Mouse (Mus musculus) gastrocnemius, postnatal 25 days (tissue): ENCODE data around the gene 2410015M20Rik. TPM values are rescaled to one million over a fixed set of nuclear protein-coding genes. Genes with fewer than 3 reads are reported as not detected.
"Not testable (repeated sequence)": the region's sequence is repeated elsewhere in the genome, so short reads cannot be mapped to it uniquely, and the experiment has no call there.

Experiments used
- DNase-seq: peaks from one replicate; pipeline ENCODE4 v3.0.0; 2022
- long read RNA-seq, 2 experiments: library from polyadenylated mRNA; stranded (forward); transcript quantifications; one replicate each; pipeline ENCODE4 v2.0.0; 2021
- total RNA-seq, 2 experiments: library from RNA; stranded (reverse); gene quantifications; 1 replicate in 1 of 2; 2 replicates in 1 of 2; pipeline ENCODE4 v1.2.3; 2021

Gene 2410015M20Rik
- 100 to 1,000 TPM; 147 to 152 TPM for total RNA-seq
- long read RNA-seq, experiment 1, transcript 2410015M20Rik-201 (4 exons, 755 nt) = major isoform, 358 of 393 reads
- long read RNA-seq, experiment 1, partial matches to known transcripts = 19 of 393 reads
- long read RNA-seq, experiment 1, other reads (novel, unspliced or antisense) = 16 of 393 reads
- long read RNA-seq, experiment 2, transcript 2410015M20Rik-201 (4 exons, 755 nt) = major isoform, 218 of 238 reads
- long read RNA-seq, experiment 2, partial matches to known transcripts = 2 of 238 reads
- long read RNA-seq, experiment 2, other reads (novel, unspliced or antisense) = 18 of 238 reads

GRCm38 (mm10) chr17:56609452-56610171 lies at the start of gene 2410015M20Rik:
Gene 2410015M20Rik (minus strand): TSS chr17:56609771.
- peak; percentile 93 for DNase-seq

DNA sequence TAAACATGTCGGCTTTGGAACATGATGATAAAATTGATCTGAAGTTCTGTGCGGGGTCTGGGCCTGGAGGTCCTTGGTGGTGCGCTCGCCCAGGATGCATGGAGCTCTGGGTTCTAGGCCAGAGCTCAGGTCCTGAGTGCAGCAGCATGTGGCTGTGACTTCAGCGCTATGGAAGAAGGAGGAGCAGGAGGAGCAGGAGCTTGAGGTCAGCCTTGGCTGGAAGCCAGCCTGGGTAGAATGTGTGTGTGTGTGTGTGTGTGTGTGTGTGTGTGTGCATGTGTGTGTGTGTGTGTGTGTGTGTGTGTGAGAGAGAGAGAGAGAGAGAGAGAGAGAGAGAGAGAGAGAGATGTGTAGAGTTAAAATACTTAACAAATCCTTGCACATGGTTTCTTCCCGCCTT lies 46.6 kb upstream of the 2410015M20Rik start:
- no peak for DNase-seq

- DNase-seq = no peak
Observed at GRCm38 (mm10) chr17:56655311-56655710, 45.7 kb upstream of the 2410015M20Rik start.

GRCm38 (mm10) chr17:56654771-56655170 lies 45.2 kb upstream of the 2410015M20Rik start:
- DNase-seq = no peak

DNA sequence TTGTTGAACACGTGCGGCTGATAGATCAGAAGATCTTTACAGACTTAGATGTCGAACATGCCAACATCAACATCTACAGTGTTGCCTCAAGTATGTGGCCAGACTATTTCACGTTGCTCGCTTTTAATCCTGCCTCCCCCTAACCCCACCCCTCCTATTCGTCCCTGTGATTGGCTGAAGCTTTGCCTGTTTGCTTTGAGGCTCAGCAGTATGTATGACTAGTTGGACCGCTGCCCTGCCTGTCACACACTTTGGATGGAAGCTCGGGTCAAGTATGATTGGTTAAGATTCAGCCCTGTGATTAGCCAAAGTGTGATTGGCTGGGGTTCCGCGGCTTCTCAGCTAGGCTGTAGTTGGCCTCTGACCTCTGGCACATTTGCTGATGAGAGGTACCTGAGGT lies 42.2 kb upstream of the 2410015M20Rik start:
- no peak for DNase-seq

- no peak for DNase-seq
Observed at GRCm38 (mm10) chr17:56647546-56647945, 38.0 kb upstream of the 2410015M20Rik start.

DNA sequence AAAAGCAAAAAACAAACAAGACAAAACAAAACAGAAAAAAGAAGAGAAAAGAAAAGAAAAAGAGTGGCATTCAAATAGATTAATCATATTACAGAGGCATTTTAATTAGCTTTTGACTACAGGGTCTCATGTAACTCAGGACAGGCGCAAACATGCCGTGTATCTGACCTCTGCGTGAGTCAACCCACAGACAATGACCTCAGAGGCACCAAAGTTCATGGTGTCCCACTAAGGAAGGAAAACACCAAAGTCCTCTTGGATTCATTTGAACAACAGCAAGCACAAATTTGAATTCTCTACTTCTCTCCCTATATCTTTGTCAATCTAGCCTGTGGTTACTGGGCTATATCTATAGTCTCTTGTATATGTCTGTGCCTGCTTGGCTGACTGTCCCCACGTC lies 33.7 kb upstream of the 2410015M20Rik start:
- no peak for DNase-seq

GRCm38 (mm10) chr17:56634023-56634422 lies 24.5 kb upstream of the 2410015M20Rik start:
- DNase-seq = no peak

DNA sequence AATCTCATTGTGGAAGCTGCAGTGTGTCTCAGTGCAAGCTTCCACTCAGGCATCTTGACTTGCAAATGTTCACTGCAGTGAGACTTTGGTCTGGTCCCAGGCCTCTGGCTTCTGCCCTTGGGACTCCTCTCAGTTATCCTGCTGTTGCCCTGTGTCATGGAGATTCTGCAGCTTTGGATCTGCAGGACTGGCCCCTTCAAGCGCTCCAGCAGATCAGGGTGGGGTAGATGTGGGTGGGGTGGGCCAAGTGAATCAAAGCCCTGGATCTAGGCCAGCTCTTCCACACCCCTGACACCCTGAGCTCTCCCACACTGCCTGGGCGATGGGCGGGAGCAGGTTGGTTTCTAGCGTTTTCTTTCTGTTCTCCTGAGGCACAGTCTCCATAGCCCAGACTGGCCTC lies 22.2 kb upstream of the 2410015M20Rik start:
- no peak for DNase-seq

DNA sequence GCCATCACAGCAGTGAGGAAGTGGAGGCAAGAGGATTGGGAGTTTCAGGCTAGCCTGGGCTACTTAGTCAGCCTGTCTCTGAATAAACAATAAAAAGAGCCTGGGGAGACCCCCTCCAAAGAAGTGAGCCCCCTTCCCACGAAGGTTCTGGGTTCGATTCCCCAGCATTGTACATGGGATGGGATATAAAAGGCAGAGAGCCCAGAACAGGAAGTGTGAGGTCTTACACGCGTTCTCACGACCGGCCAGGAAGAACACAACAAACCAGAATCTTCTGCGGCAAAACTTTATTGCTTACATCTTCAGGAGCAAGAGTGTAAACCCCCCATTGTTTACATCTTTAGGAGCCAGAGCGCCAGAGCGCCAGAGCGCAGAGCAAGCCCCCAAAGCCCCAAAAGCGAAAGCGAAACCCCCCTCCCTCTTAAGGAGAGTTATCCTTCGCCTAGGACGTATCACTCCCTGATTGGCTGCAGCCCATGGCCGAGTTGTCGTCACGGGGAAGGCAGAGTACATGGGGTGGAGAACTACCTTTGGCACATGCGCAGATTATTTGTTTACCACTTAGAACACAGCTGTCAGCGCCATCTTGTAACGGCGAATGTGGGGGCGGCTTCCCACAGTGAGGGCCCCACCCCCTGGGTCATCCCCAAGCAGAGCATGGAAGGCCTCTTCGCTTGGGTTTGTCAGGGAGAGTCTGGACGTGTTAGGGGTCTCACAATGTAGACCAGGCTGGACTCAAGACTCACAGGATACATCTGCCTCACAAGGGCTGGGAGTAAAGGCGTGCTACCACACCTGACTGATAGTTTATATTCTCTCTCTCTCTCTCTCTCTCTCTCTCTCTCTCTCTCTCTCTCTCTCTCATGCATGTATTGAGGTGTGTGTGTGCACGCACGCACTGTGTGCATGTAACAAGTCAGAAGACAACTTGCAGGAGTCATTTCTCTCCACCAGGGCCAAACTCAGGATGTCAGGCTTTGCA lies 20.5 kb upstream of the 2410015M20Rik start:
- DNase-seq = not testable (repeated sequence)

DNA sequence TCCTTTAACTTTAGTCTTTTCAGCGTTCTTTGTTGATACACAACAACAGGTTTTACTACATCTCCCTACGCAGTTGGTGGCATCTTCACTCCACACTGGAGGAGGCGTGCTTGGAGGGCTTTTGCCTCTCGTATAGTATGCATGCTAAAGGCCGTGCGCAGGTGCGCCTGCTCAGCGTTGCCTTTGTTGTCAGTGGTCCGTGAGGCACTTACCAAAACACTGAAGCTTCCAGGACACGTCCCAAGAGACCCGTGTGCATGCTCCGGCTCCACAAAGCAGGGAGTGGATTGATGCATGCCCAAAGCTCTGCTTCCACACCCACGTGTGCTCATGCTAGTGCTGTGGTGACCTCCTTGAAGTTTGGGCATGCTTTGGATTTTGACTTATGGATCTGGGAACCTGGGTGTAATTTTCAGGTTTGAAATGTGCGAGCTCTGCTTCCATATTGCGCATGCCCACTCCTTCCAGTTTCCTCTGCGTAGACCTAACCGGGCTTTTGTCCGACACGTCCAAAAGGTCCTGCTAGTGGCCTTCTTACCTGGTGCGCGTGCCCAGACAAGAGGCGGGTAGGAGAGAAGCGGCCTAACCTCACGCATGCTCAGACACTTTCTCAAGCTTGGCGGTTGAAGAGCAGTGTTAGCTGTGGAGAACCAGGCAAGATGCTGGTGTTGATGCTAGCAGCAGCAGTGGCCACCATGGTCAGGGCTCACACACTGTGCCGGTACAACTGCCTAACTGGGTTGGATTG lies 18.1 kb upstream of the 2410015M20Rik start, which contains the start of gene Catsperd:
TSS of gene Catsperd (plus strand) at position 614 of the 748 bp plus-strand sequence.
- DNase-seq = no peak

DNA sequence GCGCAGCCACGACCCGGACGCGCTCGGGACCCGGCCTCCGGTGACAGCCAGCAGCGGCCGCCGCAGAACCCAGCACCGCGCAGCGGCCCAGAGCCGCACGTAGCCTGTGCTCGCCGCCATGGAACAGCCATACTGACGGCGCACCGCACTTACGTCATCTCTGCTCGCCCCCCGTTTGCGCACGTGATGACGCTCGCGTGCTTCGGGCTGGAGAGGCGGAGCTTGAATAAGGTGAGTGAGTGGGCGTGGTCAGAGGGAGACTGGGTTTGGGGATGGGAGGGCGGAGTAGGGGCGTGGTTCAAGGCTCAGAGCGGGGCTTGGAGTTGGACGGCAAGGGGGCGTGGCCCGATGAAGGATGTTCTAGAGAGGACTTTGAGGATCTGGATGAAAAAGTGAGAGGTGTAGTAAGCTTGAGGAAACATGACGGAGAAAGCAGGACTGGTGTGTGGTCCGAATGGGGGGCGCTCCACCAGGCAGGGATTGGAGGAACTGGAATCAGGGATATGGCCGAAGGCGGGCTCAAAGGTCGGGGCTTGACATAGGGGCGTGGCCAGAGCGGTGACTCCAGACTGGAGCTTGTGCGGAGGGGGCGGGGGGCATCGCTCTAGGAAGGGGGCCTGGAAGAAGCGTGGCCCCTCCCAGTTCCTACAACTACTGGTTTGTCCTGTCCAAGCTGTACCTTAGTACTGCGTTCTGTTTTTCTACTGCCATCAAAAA lies 17.3 kb upstream of the 2410015M20Rik start, which contains the start of gene Lonp1:
TSS of gene Lonp1 (minus strand) at position 134 of the 717 bp plus-strand sequence.
- DNase-seq = peak; percentile 90

DNA sequence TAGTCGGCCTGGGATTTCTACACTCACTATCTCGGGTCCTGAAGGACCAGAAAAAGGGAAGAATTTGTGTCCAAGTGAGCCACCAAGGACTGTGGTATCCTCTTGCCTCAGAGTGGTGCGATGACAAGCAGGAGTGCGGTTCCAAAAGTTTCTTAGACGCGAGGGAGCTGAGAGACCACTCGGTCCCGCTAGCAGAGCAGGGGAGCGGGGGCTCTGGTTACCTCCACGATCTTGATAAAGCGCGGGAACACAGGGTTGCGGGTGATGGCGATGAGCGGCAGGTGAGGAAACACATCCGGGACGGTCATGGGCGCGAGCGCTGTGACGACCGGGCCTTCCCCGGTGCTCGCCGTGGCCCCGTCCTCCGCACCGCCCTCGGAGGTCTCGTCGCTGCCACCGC lies 16.7 kb upstream of the 2410015M20Rik start:
- DNase-seq = no peak

GRCm38 (mm10) chr17:56625495-56625894 lies 15.9 kb upstream of the 2410015M20Rik start:
- no peak for DNase-seq

- DNase-seq = no peak
Observed at GRCm38 (mm10) chr17:56617628-56618027, 8.1 kb upstream of the 2410015M20Rik start.

DNA sequence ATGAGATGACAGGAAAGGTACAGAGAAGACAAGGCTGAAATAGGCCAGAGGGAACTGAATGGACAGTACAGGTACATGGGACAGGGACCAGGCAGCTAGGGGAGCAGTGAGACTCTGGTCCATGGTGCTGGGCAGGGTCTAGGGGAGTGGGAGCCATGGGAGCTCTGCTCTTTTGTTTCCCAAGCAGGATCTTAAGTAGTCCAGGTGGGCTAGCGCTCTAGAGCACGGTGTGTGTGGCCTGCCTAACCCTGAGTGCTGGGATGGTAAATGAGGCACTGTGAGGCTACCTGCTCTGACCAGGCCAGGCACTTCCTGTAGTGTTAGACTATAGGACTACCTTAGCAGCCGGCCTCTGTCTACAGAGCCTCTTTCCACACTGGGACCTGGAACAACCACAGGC lies 7.2 kb upstream of the 2410015M20Rik start:
- DNase-seq = no peak

DNA sequence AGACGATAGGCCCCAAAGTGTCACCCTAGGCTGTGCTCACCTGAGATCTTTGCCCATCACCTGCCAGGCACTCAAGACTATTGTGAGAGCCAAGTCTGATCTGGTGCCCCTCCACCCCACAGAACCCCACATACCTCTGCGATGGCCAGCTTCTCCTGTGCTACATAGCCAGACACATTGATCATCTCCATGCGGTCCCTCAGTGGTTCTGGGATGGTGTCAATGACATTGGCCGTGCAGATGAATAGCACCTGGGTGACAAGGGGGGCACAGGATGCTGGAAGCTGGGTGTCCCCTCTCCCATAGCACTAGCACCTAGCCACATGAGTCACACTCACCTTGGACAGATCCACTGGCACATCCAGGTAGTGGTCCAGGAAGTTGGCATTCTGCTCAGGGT lies 6.2 kb upstream of the 2410015M20Rik start:
- no peak for DNase-seq

DNA sequence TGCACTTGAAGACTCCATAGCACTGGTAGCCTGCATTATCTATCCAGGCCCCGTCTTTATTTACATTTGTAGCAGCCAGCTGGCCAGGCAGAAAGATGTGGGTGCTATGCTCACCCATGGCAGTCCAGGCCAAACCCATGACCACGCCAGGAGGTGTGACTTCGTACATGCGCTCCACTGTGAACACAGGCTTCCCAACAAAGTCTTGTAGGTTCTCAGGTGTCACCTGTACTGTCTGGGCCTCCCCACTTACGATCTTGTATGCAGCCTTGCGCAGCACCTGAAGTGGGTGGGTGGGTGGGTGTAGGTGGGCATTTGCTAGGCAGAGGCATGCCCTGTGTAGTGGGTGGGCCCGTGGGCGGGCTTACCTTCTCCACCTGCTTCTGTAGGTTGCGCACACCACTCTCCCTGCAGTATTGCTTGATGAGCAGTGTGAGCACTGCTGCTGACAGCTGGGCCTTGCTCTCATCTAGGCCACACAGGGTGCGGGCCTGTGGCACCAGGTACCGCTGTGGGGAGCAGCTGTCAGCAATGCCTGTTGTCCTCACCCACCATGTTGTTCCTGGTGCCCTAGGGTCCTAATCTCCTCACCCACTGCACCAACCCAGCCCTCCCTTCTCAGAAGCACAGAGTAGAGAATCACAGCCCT lies 5.7 kb upstream of the 2410015M20Rik start:
- DNase-seq = no peak

DNA sequence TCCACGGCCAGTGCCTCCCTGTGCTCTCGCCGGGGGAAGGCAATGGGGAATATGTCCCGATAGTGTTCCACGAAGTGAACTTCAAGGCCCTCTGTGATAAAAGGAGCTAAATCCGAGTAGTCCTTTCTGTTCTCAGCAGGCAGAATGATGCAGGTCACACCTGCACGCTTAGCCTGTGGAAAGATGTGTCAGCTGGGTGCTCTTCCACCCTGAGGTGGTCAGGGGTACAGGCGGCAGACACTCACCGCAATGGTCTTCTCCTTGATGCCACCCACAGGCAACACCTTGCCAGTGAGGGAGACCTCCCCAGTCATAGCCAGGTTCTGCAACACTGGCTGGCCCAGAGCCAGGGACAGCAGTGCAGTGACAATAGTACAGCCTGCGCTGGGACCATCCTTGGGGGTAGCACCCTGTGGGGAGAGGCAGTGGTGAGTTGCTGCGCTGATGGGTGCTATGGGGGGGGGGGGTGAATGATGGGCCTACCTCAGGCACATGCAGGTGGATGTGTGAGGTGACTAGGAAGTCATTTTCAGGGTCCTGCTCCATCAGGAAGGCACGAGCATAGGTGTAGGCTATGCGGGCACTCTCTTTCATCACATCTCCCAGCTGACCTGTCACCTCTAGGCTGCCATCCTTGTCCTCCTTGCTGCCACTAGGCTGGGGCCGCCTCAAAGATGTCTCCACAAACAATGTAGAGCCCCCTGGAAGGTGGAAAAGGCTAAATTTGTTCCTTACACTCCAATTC lies 5.0 kb upstream of the 2410015M20Rik start:
- DNase-seq = no peak
